Mouse (Mus musculus) heart, postnatal 0 days (tissue): ENCODE measurements at regions not wholly inside any gene's neighbourhood (a gene's known extent, or its start where the extent isn't known, plus 50 kb on each side); places are given as distances from the start of the nearest gene placed in this dataset.
A peak's percentile ranks its signal among the peaks of the same experiment; 100 is the strongest.

Experiments
- ATAC-seq: fragments of 200-750 bp; cut with Nextera tagmentation; 2 replicates; pipeline ENCODE4 v1.8.0; 2017; ENCODE audit warnings: low read depth, moderate number of reproducible peaks, moderate library complexity; ENCODE audit not compliant: insufficient read depth
- DNase-seq: peaks from one replicate; pipeline ENCODE4 v3.0.0-alpha.2; 2016; ENCODE audit warnings: low spot score
- H3K27ac ChIP-seq: fragments of 300-500 bp; sonication (generic); 2 replicates; pipeline ENCODE4 v1.5.1; 2014; ENCODE audit warnings: low read depth, mild to moderate bottlenecking
- H3K27me3 ChIP-seq: fragments of 300-500 bp; sonication (generic); 2 replicates; pipeline ENCODE4 v1.6.1; 2014; ENCODE audit warnings: low read length, mixed read lengths; ENCODE audit not compliant: control insufficient read depth, insufficient read depth
- H3K36me3 ChIP-seq: fragments of 300-500 bp; sonication (generic); replicated peaks from 2 replicates; pipeline ENCODE4 v1.6.1; 2014; ENCODE audit warnings: low read length, mixed read lengths; ENCODE audit not compliant: control insufficient read depth, insufficient read depth
- H3K4me1 ChIP-seq: fragments of 300-500 bp; sonication (generic); 2 replicates; pipeline ENCODE4 v1.6.1; 2014; ENCODE audit warnings: antibody characterized with exemption; ENCODE audit not compliant: control insufficient read depth, insufficient read depth
- H3K4me2 ChIP-seq: fragments of 300-500 bp; sonication (generic); 2 replicates; pipeline ENCODE4 v1.6.1; 2014; ENCODE audit warnings: low read depth, mild to moderate bottlenecking, low read length, moderate library complexity
- H3K4me3 ChIP-seq: fragments of 300-500 bp; sonication (generic); 2 replicates; pipeline ENCODE4 v1.5.1; 2014; ENCODE audit warnings: low read depth, low read length
- H3K9ac ChIP-seq: fragments of 300-500 bp; sonication (generic); replicated peaks from 2 replicates; pipeline ENCODE4 v1.6.1; 2014; ENCODE audit warnings: low read depth, low read length, mixed read lengths
- H3K9me3 ChIP-seq: fragments of 300-500 bp; sonication (generic); replicated peaks from 2 replicates; pipeline ENCODE4 v1.6.1; 2016; ENCODE audit warnings: low read length; ENCODE audit not compliant: control insufficient read depth
- CTCF ChIP-seq: IDR thresholded peaks from 2 replicates; pipeline ENCODE4 v1.5.1; 2016; ENCODE audit warnings: antibody characterized with exemption, control low read depth, low read depth
- EP300 ChIP-seq: IDR thresholded peaks from 2 replicates; pipeline ENCODE4 v1.6.1; 2016; ENCODE audit warnings: antibody characterized with exemption, low read depth
- WGBS: fragments of 180-500 bp; shearing (Covaris S2); extraction: QIAGEN DNeasy Blood & Tissue Kit; methylation state at CpG from one replicate; pipeline ENCODE4 v1.1.7; 2014; 5-methylcytosine and 5-hydroxymethylcytosine counted together

DNA sequence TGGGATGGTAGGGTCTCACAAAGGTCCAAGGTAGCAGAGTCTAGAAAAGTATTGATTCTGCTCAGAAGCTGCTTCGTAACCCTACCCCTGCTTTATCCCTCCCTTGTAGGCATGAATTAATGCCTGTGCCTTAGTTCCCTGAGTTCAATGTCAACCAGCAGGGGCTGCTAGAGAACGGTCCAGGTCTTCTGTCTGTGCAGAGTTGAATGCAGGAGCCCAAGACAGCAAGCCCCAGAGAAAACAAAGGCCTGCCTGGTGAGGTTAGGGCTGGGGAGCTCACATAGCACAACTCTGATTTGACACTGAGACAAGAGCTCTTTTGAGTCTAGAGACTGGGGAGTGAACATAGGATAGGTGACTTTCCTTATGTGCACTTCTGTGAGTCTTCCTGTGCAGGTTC lies 56.6 kb downstream of the Olig3 start:
- H3K4me3 ChIP-seq, result no peak overlapping the region
- no peak overlapping the region for H3K9ac ChIP-seq
- no peak for TF ChIP-seq EP300
- TF ChIP-seq CTCF, result peak; percentile 46
- no peaks in the 10 kb centered on the region for H3K4me1 ChIP-seq
- 55% methylated on average over 2 of the region's 2 CpGs for WGBS
- no peak overlapping the region for H3K4me2 ChIP-seq
- ATAC-seq (no peak), DNase-seq (no peak)
- H3K27me3 ChIP-seq, result no peaks in the 10 kb centered on the region
- no peak overlapping the region for H3K27ac ChIP-seq
- no peaks in the 10 kb centered on the region for H3K36me3 ChIP-seq
- no peaks in the 10 kb centered on the region for H3K9me3 ChIP-seq

DNA sequence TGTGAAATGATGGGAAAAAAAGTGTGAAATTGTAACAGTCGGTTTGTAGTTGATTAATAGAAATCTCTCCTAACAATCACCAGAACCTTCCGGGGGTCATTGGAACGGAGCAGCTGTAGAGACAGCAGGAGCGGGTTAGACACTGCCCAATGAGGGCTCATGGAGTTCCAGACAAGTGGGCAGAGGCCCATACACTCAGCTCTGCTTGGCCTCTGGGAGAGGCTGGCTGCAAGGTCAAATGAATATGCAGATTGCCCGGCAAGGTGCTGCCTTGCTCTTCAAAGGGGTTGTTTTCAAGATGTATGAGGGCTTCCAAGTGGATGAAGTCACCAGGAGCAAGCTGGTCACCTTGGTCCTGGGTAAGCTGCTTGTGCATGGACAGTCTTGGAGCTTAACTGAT lies 57.6 kb downstream of the Olig3 start:
- Histone ChIP-seq H3K4me3 (no peak overlapping the region), H3K9ac (no peak overlapping the region), H3K4me2 (no peak overlapping the region), H3K36me3 (no peaks in the 10 kb centered on the region), H3K4me1 (no peaks in the 10 kb centered on the region), H3K27me3 (no peaks in the 10 kb centered on the region), H3K9me3 (no peaks in the 10 kb centered on the region), H3K27ac (no peak overlapping the region)
- TF ChIP-seq EP300, result no peak
- no peak for TF ChIP-seq CTCF
- ATAC-seq (no peak), DNase-seq (no peak)
- 45% methylated on average over 5 of the region's 5 CpGs for WGBS

GRCm38 (mm10) chr10:19414834-19415233 lies 58.5 kb downstream of the Olig3 start:
- H3K27me3 ChIP-seq, result no peaks in the 10 kb centered on the region
- ATAC-seq (no peak), DNase-seq (no peak)
- H3K4me1 ChIP-seq, result no peaks in the 10 kb centered on the region
- peaks cover 5% of the 10 kb centered on the region for H3K9me3 ChIP-seq
- 60% methylated on average over 5 of the region's 5 CpGs for WGBS
- H3K36me3 ChIP-seq, result no peaks in the 10 kb centered on the region
- no peak overlapping the region for H3K9ac ChIP-seq
- H3K4me2 ChIP-seq, result no peak overlapping the region
- H3K27ac ChIP-seq, result no peak overlapping the region
- H3K4me3 ChIP-seq, result no peak overlapping the region
- TF ChIP-seq EP300 (no peak), CTCF (no peak)

- H3K9ac ChIP-seq, result no peak overlapping the region
- TF ChIP-seq EP300, result no peak
- no peak for TF ChIP-seq CTCF
- H3K4me3 ChIP-seq, result no peak overlapping the region
- H3K27ac ChIP-seq, result no peak overlapping the region
- H3K36me3 ChIP-seq, result no peaks in the 10 kb centered on the region
- DNase-seq (no peak), ATAC-seq (no peak)
- H3K27me3 ChIP-seq, result no peaks in the 10 kb centered on the region
- WGBS, result 51% methylated on average over 1 of the region's 1 CpGs
- H3K4me2 ChIP-seq, result no peak overlapping the region
- H3K9me3 ChIP-seq, result peaks cover 6% of the 10 kb centered on the region
- no peaks in the 10 kb centered on the region for H3K4me1 ChIP-seq
These were observed 67.7 kb downstream of the Olig3 start for GRCm38 (mm10) chr10:19424030-19424429.

GRCm38 (mm10) chr10:19424961-19425360 lies 68.6 kb downstream of the Olig3 start:
- H3K27me3 ChIP-seq, result no peaks in the 10 kb centered on the region
- 73% methylated on average over 3 of the region's 3 CpGs for WGBS
- H3K27ac ChIP-seq, result no peak overlapping the region
- no peak for TF ChIP-seq CTCF
- TF ChIP-seq EP300, result no peak
- no peak overlapping the region for H3K4me3 ChIP-seq
- ATAC-seq (no peak), DNase-seq (no peak)
- H3K4me1 ChIP-seq, result no peaks in the 10 kb centered on the region
- H3K9ac ChIP-seq, result no peak overlapping the region
- no peaks in the 10 kb centered on the region for H3K9me3 ChIP-seq
- H3K4me2 ChIP-seq, result no peak overlapping the region
- no peaks in the 10 kb centered on the region for H3K36me3 ChIP-seq

DNA sequence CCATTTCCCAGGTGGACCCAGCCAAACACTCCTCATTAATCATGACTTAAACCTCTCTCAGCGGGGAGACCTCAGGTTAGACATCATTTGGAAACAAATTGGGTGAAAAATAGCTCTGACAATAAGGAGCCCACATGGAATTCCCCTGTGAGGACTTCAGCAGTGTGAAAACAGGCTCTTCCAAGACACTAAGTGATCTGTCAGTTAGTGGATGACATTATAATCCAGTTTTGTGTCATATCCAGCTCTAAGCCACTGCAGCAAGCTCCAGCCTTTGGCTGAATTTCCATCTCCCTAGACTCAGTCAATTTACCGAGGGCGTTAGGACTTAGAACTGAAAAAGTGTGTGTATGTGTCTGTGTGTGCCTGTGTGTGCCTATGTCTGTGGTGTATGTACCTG lies 70.5 kb downstream of the Olig3 start:
- no peak for TF ChIP-seq CTCF
- TF ChIP-seq EP300, result no peak
- ATAC-seq, result no peak
- no peak for DNase-seq
- Histone ChIP-seq H3K4me2 (no peak overlapping the region), H3K36me3 (no peaks in the 10 kb centered on the region), H3K27ac (no peak overlapping the region), H3K9ac (no peak overlapping the region), H3K4me3 (no peak overlapping the region), H3K9me3 (no peaks in the 10 kb centered on the region), H3K27me3 (no peaks in the 10 kb centered on the region), H3K4me1 (no peaks in the 10 kb centered on the region)
- 74% methylated on average over 3 of the region's 3 CpGs for WGBS
